Mouse (Mus musculus) stomach, postnatal 0 days (tissue): Measurements from ENCODE around the gene Lamc3. TPM values are rescaled to one million over a fixed set of nuclear protein-coding genes. Genes with fewer than 3 reads are reported as not detected.

Experiments
- ATAC-seq: fragments of 200-750 bp; cut with Nextera tagmentation; 2 replicates; pipeline ENCODE4 v1.8.0; 2017; ENCODE audit not compliant: low FRiP score, low TSS enrichment
- DNase-seq: peaks from one replicate; pipeline ENCODE4 v3.0.0-alpha.2; 2016; ENCODE audit warnings: low spot score
- H3K27ac ChIP-seq: fragments of 300-500 bp; sonication (generic); replicated peaks from 2 replicates; pipeline ENCODE4 v1.5.1; 2014; ENCODE audit warnings: mild to moderate bottlenecking, control low read depth
- H3K27me3 ChIP-seq: fragments of 300-500 bp; sonication (generic); 2 replicates; pipeline ENCODE4 v1.6.1; 2014; ENCODE audit warnings: low read length; ENCODE audit not compliant: control insufficient read depth, insufficient read depth
- H3K36me3 ChIP-seq: fragments of 300-500 bp; sonication (generic); 2 replicates; pipeline ENCODE4 v1.6.1; 2014; ENCODE audit warnings: low read length, mixed read lengths; ENCODE audit not compliant: control insufficient read depth, insufficient read depth
- H3K4me1 ChIP-seq: fragments of 300-500 bp; sonication (generic); replicated peaks from 2 replicates; pipeline ENCODE4 v1.6.1; 2014; ENCODE audit warnings: antibody characterized with exemption; ENCODE audit not compliant: control insufficient read depth, insufficient read depth
- H3K4me2 ChIP-seq: fragments of 300-500 bp; sonication (generic); replicated peaks from 2 replicates; pipeline ENCODE4 v1.6.1; 2014; ENCODE audit warnings: low read depth, mild to moderate bottlenecking, control low read depth, moderate library complexity
- H3K4me3 ChIP-seq: fragments of 300-500 bp; sonication (generic); 2 replicates; pipeline ENCODE4 v1.5.1; 2014; ENCODE audit warnings: low read depth, low read length, control low read depth
- H3K9ac ChIP-seq: fragments of 300-500 bp; sonication (generic); 2 replicates; pipeline ENCODE4 v1.6.1; 2014; ENCODE audit warnings: mild to moderate bottlenecking, low read length, control low read depth, mixed read lengths
- H3K9me3 ChIP-seq: fragments of 300-500 bp; sonication (generic); 2 replicates; pipeline ENCODE4 v1.6.1; 2016; ENCODE audit warnings: low read length; ENCODE audit not compliant: control insufficient read depth
- CTCF ChIP-seq: IDR thresholded peaks from 2 replicates; pipeline ENCODE4 v1.5.1; 2016; ENCODE audit warnings: antibody characterized with exemption, low read depth, mild to moderate bottlenecking, moderate library complexity
- EP300 ChIP-seq: optimal IDR thresholded peaks from 2 replicates; pipeline ENCODE3; 2016; ENCODE audit warnings: antibody characterized with exemption
- WGBS: fragments of 180-500 bp; shearing (Covaris S2); extraction: QIAGEN DNeasy Blood & Tissue Kit; methylation state at CpG from one replicate; pipeline ENCODE4 v1.1.7; 2014; 5-methylcytosine and 5-hydroxymethylcytosine counted together
- polyA plus RNA-seq: library from polyadenylated mRNA; unstranded; fragments of >200 nt; fragmentation: Nextera tagmentation; extraction: Ambion mirVana; gene quantifications from 2 replicates; pipeline ENCODE4 v1.2.1, GENCODE M21; 2015

Gene Lamc3
- polyA plus RNA-seq, 1 experiment from 2014 or later = 0.79 TPM

- ATAC-seq (no peak), DNase-seq (no peak)
- Histone ChIP-seq H3K4me2 (no peak overlapping the region), H3K4me3 (no peak overlapping the region), H3K9me3 (no peaks in the 10 kb centered on the region), H3K27me3 (no peaks in the 10 kb centered on the region), H3K36me3 (no peaks in the 10 kb centered on the region), H3K9ac (no peak overlapping the region), H3K27ac (no peak overlapping the region), H3K4me1 (no peaks in the 10 kb centered on the region)
- 94% methylated on average over 8 of the region's 8 CpGs for WGBS
- no peak for TF ChIP-seq EP300
- TF ChIP-seq CTCF = no peak
These were observed 73.9 kb downstream of the Lamc3 start for GRCm38 (mm10) chr2:31960986-31961385.

GRCm38 (mm10) chr2:31961791-31962222 is 74.7 kb downstream of the Lamc3 start:
- Histone ChIP-seq H3K4me2 (no peak overlapping the region), H3K4me1 (no peaks in the 10 kb centered on the region), H3K27me3 (no peaks in the 10 kb centered on the region), H3K9me3 (no peaks in the 10 kb centered on the region), H3K27ac (no peak overlapping the region), H3K9ac (no peak overlapping the region), H3K36me3 (no peaks in the 10 kb centered on the region), H3K4me3 (no peak overlapping the region)
- 0 out of 2 replicates have a peak, but pooled peaks have one; percentile 9 for ATAC-seq
- no peak for TF ChIP-seq CTCF
- no peak for TF ChIP-seq EP300
- DNase-seq = no peak
- WGBS = 75% methylated on average over 4 of the region's 4 CpGs

DNA sequence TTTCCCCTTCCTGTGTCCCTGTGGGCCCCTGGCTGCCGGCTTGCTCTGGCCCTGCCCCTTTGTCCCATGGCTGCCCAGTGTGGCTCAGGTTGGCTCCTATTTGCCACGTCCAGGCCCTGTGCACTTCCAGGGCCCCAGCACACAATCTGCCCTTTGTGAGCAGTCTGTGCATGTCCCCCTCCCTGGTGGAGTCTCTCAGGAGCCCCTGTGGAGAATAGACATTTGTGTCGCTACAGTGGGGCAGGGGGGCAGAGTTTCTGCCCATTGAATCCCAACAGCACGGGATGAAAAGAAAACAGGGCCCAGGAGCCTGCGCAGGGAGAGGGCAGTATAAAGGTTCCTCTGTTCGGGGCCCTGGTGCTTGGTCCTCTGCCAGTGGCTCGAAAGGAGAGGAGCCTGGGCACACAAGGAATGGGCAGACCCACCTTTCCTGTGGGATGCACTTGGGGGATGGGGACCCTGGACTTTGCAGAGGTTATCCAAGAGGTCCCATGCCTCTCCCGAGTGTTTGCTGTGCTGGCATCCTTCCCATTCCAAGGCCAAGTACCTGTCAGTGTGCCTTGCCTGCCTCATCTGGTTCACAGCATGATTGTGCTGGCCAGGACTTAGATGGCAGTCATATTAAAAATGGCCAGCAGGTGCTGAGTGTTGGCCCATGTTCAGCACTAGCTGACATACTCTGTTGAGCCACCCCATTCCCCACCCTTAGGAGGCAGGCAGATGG is 75.6 kb downstream of the Lamc3 start:
- no peak for DNase-seq
- H3K27ac ChIP-seq = no peak overlapping the region
- no peaks in the 10 kb centered on the region for H3K36me3 ChIP-seq
- no peaks in the 10 kb centered on the region for H3K4me1 ChIP-seq
- ATAC-seq = peak; percentile 25
- H3K27me3 ChIP-seq = no peaks in the 10 kb centered on the region
- no peak overlapping the region for H3K4me2 ChIP-seq
- no peaks in the 10 kb centered on the region for H3K9me3 ChIP-seq
- TF ChIP-seq CTCF = peak; percentile 34; the same call in 1 of the 2 replicates
- TF ChIP-seq EP300 = no peak
- H3K4me3 ChIP-seq = no peak overlapping the region
- no peak overlapping the region for H3K9ac ChIP-seq
- WGBS = 63% methylated on average over 8 of the region's 8 CpGs

- no peaks in the 10 kb centered on the region for H3K9me3 ChIP-seq
- TF ChIP-seq EP300 (no peak), CTCF (no peak)
- no peak overlapping the region for H3K4me3 ChIP-seq
- no peak overlapping the region for H3K4me2 ChIP-seq
- no peaks in the 10 kb centered on the region for H3K4me1 ChIP-seq
- DNase-seq (no peak), ATAC-seq (no peak)
- no peak overlapping the region for H3K9ac ChIP-seq
- WGBS = 75% methylated on average over 7 of the region's 7 CpGs
- no peaks in the 10 kb centered on the region for H3K36me3 ChIP-seq
- H3K27me3 ChIP-seq = no peaks in the 10 kb centered on the region
- H3K27ac ChIP-seq = no peak overlapping the region
These were observed 76.4 kb downstream of the Lamc3 start for GRCm38 (mm10) chr2:31963491-31963890.

DNA sequence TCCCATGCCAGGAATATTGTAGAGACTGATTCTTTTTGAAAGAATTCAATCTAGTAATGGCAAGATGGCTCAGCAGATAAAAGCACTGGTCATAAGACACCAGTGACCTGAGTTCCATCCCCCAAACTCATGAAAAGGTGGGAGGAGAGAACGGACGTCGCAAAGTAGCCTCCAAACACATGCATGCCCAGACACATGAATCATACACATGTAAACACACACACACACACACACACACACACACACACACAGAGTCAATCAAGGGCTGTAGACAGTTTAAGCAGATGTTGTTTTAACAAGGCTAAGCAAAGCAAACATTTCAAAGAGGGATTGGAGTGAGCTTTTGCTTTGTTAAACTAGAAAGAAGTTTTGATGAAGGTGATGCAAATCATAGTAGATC is 77.1 kb downstream of the Lamc3 start:
- no peak overlapping the region for H3K4me2 ChIP-seq
- no peaks in the 10 kb centered on the region for H3K4me1 ChIP-seq
- TF ChIP-seq CTCF (no peak), EP300 (no peak)
- no peaks in the 10 kb centered on the region for H3K27me3 ChIP-seq
- H3K27ac ChIP-seq = no peak overlapping the region
- DNase-seq (no peak), ATAC-seq (no peak)
- no peaks in the 10 kb centered on the region for H3K9me3 ChIP-seq
- 39% methylated on average over 3 of the region's 3 CpGs for WGBS
- H3K9ac ChIP-seq = no peak overlapping the region
- no peaks in the 10 kb centered on the region for H3K36me3 ChIP-seq
- no peak overlapping the region for H3K4me3 ChIP-seq

DNA sequence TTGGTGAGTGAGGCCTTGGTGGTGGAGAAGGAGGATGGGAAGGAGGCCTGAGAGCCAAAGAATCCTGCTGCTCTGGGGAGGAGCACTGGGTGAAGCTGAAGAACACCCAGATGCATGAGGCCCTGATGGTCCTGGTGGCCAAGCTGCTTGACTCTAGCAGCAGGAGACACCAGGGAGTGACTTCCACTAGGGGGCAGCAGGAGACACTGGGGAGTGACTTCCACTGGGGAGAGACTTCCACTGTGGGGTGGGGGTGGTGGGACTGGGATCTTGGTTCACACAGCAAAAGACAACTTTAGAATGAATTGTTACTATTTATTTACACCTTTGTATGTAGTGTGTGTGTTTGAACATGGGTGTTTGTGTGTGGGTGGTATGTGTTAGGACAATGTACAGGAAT is 78.0 kb downstream of the Lamc3 start:
- DNase-seq (peak; percentile 55), ATAC-seq (no peak)
- Histone ChIP-seq H3K4me3 (no peak overlapping the region), H3K36me3 (no peaks in the 10 kb centered on the region), H3K4me2 (no peak overlapping the region), H3K4me1 (no peaks in the 10 kb centered on the region), H3K27ac (no peak overlapping the region), H3K9ac (no peak overlapping the region), H3K9me3 (no peaks in the 10 kb centered on the region), H3K27me3 (no peaks in the 10 kb centered on the region)
- no peak for TF ChIP-seq EP300
- TF ChIP-seq CTCF = peak; percentile 72
